Mouse (Mus musculus): Measurements from ENCODE around the gene Rps6kc1. TPM values are rescaled to one million over a fixed set of nuclear protein-coding genes. Genes with fewer than 3 reads are reported as not detected.

Rps6kc1 gene
- total RNA-seq, 2 experiments from 2014 or later = 23.1 to 23.6 TPM

DNA sequence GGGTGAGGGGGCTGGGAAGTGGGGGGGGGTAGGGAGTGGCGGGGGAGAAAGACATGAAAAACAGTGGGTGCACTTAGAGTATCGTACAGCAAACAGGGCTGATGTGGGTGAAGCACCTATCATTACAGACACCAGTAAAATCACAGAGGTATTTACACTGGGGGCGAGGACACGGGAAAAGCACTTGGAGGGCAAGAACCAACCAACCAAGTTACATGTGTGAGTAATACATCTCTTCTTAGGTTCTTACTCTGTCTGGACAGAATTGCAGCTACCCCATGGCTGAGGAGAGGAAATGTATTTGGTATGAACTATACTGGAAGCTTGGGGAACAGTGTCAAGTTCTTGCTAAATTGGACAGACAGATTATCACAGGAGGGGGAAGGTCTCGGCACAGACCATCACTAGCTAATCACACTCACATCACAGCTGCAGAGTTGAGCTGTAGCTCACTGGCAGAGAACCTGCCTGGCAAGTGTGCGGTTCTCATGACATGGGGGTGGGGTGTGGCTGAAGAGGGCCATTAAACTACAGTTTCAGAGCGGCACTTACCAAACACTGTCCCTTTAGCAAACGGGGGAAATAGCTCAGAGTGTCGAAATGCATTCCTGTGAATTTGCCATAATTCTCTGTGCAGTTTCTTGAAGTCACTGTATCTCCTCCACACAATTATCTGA, 12.5 kb downstream of the Rps6kc1 start:
- DNase-seq = peak; percentile 12

DNA sequence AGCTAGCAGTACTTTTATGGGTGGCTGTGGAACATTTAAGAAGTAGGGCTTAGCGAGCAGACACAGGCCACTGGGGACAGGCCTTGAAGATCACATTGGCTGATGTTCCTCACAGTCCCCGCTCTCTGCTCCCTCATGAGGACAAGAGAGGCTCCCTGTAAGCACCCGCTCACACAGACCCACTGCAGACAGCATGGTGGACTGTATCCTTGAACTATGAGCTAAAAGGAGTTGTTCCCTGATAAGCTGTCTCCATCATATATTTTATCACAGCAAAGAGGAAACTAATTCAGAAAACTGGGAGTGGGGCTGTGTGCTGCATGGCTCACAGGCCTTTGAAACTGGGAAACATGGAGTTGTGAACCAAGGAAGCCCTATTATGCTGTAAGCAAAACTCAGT, 13.4 kb downstream of the Rps6kc1 start:
- DNase-seq = no peak

- DNase-seq = no peak
Measured at GRCm38 (mm10) chr1:190893559-190894167, 17.9 kb downstream of the Rps6kc1 start.

GRCm38 (mm10) chr1:190888646-190889045, 22.9 kb downstream of the Rps6kc1 start:
- DNase-seq = no peak

- no peak for DNase-seq
Measured at GRCm38 (mm10) chr1:190888031-190888430, 23.5 kb downstream of the Rps6kc1 start.

GRCm38 (mm10) chr1:190886014-190886413, 25.6 kb downstream of the Rps6kc1 start:
- no peak for DNase-seq

GRCm38 (mm10) chr1:190881422-190881821, 30.1 kb downstream of the Rps6kc1 start:
- peak; percentile 73 for DNase-seq

- no peak for DNase-seq
Measured at GRCm38 (mm10) chr1:190880638-190881037, 30.9 kb downstream of the Rps6kc1 start.

- DNase-seq = no peak
Measured at GRCm38 (mm10) chr1:190875751-190876150, 35.8 kb downstream of the Rps6kc1 start.

- no peak for DNase-seq
Measured at GRCm38 (mm10) chr1:190875089-190875488, 36.5 kb downstream of the Rps6kc1 start.

GRCm38 (mm10) chr1:190871068-190871467, 40.5 kb downstream of the Rps6kc1 start:
- DNase-seq = no peak

DNA sequence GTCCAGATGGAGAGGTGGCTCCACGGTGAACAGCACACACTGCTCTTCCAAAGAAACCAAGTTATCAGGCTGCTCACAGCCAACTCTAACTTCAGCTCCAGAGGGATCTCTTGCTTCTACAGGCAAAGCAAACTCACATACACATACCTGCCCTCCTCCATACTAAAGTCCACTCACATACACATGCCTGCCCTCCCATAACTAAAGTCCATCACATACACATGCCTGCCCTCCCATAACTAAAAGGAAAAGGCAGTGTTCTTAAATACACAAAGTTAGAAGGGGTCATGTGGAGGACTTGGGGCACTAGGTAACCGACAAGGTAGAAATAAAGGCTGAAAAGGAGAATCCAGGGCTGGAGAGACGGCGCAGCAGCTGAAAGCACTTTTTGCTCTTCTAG, 41.6 kb downstream of the Rps6kc1 start:
- no peak for DNase-seq

GRCm38 (mm10) chr1:190868790-190869189, 42.8 kb downstream of the Rps6kc1 start:
- DNase-seq = no peak

GRCm38 (mm10) chr1:190861626-190862025, 49.9 kb downstream of the Rps6kc1 start:
- DNase-seq = peak; percentile 46

DNA sequence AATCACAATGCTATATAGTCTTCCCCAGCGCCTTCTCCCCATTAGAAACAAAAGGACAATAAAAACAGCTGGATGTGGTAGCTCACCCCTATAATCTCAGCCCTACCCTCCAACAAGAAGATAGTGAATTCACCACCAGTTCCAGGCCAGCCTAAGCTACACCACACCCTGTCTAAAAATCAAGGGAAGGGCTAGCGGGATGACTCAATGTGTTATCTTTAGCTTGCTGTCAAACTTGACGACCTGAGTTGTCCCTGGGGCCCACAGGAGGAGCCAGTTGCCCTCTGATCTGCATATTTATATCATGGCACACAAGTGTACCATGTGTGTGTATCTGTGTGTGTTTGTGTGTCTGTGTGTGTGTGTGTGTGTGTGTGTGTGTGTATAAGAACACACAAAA, 57.1 kb downstream of the Rps6kc1 start:
- DNase-seq = no peak

DNA sequence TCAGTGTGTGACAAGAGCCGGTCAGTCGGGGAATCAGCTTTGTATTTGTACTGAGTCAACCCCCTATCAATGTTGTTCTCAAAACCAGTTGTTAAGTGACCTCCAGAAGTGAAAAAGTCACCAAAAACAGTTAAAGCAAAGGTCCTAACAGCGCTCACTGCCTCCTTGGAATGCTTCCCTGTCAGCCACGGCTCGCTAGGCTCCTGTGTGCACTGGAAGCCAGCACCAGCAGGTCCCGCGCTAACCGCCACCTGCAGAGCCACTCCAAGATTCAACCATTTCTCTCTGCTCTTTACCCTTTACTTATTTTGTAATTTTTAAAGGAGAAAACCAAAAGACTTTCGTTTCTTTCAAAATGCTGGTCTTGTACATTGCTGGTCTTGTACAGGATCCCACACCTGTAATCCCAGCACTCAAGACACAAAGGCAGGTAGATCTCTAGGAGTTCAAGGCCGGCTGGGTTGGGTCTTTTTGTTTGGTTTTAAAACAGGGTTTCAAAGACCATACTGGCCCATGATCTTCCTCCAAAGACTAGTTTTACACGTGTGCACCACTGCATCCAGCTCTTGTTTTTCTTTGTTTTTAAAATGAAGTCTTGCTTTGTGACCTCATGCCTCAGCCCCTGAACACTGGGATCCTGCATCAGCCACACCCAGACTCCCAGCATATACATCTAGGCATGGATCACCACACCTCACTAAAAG, 62.3 kb downstream of the Rps6kc1 start:
- no peak for DNase-seq

DNA sequence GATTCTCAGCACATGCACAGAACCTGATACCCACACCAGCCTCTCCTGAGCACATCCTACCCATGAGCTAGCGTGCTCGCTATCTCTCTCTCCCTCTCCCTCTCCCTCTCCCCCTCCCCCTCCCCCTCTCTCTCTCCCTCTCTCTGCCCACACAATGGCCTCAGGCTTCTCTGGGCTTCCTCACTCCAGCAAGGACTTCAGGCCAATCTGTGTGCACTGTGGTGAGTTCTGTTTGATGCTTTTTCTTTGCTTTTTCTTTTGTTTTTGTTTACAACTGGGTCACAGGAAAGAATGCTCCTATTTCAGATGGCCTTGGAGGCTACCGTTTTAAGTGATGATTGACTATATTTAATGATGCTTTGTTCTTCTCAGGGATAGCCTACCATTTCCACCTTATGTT, 62.9 kb downstream of the Rps6kc1 start:
- no peak for DNase-seq

DNA sequence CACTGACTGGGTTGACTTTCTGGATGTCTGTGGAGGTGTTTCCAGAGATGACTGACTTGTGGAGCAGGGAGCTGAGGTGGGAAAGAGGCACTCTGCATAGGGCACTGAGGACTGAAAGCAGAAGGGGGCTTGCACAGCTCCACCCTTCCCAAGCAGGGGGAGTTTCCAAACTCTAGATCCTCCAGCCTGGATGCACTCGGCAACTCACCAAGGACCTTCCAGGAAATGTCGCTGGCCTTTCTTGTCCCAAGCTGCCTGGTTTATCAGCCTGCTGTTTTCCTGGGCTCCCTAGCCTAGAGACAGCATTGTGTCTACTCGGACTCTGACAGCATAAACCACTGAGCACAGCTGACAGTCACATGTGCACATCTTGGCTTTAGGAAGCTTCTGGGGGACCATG, 64.6 kb downstream of the Rps6kc1 start:
- peak; percentile 40 for DNase-seq

GRCm38 (mm10) chr1:190846074-190846730, 65.4 kb downstream of the Rps6kc1 start:
- DNase-seq = no peak

GRCm38 (mm10) chr1:190845419-190845818, 66.2 kb downstream of the Rps6kc1 start:
- no peak for DNase-seq

GRCm38 (mm10) chr1:190844356-190844755, 67.2 kb downstream of the Rps6kc1 start:
- DNase-seq = no peak

DNA sequence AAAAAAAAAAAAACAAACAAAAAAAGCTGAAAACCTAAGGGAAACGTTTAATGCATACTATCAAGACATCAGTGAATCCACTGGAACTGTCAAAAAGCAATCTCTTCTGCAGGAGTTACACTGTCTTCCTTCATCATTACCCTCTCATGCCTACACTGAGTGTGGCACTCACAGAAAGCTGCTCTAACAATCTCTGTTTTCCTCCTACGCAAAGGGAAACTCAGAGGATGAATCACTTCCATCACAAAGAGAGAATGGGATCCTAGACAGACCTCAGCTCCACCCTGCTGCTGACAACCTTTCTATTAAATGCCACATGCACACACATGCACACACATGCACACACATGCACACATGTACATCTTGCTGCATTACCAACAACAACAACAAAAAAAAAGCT, 75.5 kb downstream of the Rps6kc1 start:
- no peak for DNase-seq

- no peak for DNase-seq
Measured at GRCm38 (mm10) chr1:190834201-190834907, 77.2 kb downstream of the Rps6kc1 start.

Data from heart, postnatal 4 days (tissue).